Mouse (Mus musculus): ENCODE data around the gene Tlr9. TPM values are rescaled to one million over a fixed set of nuclear protein-coding genes. Genes with fewer than 3 reads are reported as not detected.

The Tlr9 gene
- polyA plus RNA-seq, 1 experiment from 2014 or later = 0.08 TPM

GRCm38 (mm10) chr9:106193930-106194807 lies 28.2 kb upstream of the Tlr9 start:
- ATAC-seq = no peak
- Histone ChIP-seq H3K27me3 (replicated peaks; ENCODE audit: control insufficient read depth, insufficient read depth, low read length) (no peaks in the 10 kb centered on the region), H3K9me3 (ENCODE audit: control insufficient read depth) (no peaks in the 10 kb centered on the region), H3K27ac (ENCODE audit: low read depth, low read length) (no peak overlapping the region), H3K4me3 (ENCODE audit: low read depth, low read length) (no peak overlapping the region), H3K9ac (ENCODE audit: low read depth, low read length) (no peak overlapping the region), H3K4me1 (replicated peaks; ENCODE audit: control insufficient read depth, insufficient read depth, low read length) (no peaks in the 10 kb centered on the region; the same call in 1 of the 2 replicates), H3K36me3 (ENCODE audit: control insufficient read depth, insufficient read depth) (peaks cover 27% of the 10 kb centered on the region), H3K4me2 (replicated peaks; ENCODE audit: low read depth) (no peak overlapping the region)
- TF ChIP-seq CTCF (IDR thresholded peaks at IDR 0.05; ENCODE audit: low read depth) = no peak
- 89% methylated on average over 8 of the region's 8 CpGs for WGBS

- Histone ChIP-seq H3K4me2 (replicated peaks; ENCODE audit: low read depth) (no peak overlapping the region), H3K9ac (ENCODE audit: low read depth, low read length) (no peak overlapping the region), H3K4me3 (ENCODE audit: low read depth, low read length) (no peak overlapping the region), H3K27ac (ENCODE audit: low read depth, low read length) (no peak overlapping the region), H3K4me1 (replicated peaks; ENCODE audit: control insufficient read depth, insufficient read depth, low read length) (peaks cover 4% of the 10 kb centered on the region; the same call in 1 of the 2 replicates), H3K27me3 (replicated peaks; ENCODE audit: control insufficient read depth, insufficient read depth, low read length) (no peaks in the 10 kb centered on the region), H3K36me3 (ENCODE audit: control insufficient read depth, insufficient read depth) (peaks cover 13% of the 10 kb centered on the region), H3K9me3 (ENCODE audit: control insufficient read depth) (no peaks in the 10 kb centered on the region)
- 84% methylated on average over 8 of the region's 8 CpGs for WGBS
- TF ChIP-seq CTCF (IDR thresholded peaks at IDR 0.05; ENCODE audit: low read depth) = no peak
- no peak for ATAC-seq
Observed at GRCm38 (mm10) chr9:106195693-106196092, 26.7 kb upstream of the Tlr9 start.

- H3K36me3 ChIP-seq (ENCODE audit: control insufficient read depth, insufficient read depth) = peaks cover under 1% of the 10 kb centered on the region; the same call in 1 of the 2 replicates
- no peak for ATAC-seq
- no peak overlapping the region for H3K27ac ChIP-seq (ENCODE audit: low read depth, low read length)
- no peaks in the 10 kb centered on the region for H3K27me3 ChIP-seq (replicated peaks; ENCODE audit: control insufficient read depth, insufficient read depth, low read length)
- H3K4me2 ChIP-seq (replicated peaks; ENCODE audit: low read depth) = no peak overlapping the region
- H3K4me1 ChIP-seq (replicated peaks; ENCODE audit: control insufficient read depth, insufficient read depth, low read length) = peaks cover 4% of the 10 kb centered on the region; the same call in 1 of the 2 replicates
- H3K4me3 ChIP-seq (ENCODE audit: low read depth, low read length) = no peak overlapping the region
- no peak overlapping the region for H3K9ac ChIP-seq (ENCODE audit: low read depth, low read length)
- TF ChIP-seq CTCF (IDR thresholded peaks at IDR 0.05; ENCODE audit: low read depth) = no peak
- H3K9me3 ChIP-seq (ENCODE audit: control insufficient read depth) = no peaks in the 10 kb centered on the region
- WGBS = 73% methylated on average over 3 of the region's 3 CpGs
Observed at GRCm38 (mm10) chr9:106197081-106197713, 25.2 kb upstream of the Tlr9 start.

- Histone ChIP-seq H3K27me3 (replicated peaks; ENCODE audit: control insufficient read depth, insufficient read depth, low read length) (no peaks in the 10 kb centered on the region), H3K4me2 (replicated peaks; ENCODE audit: low read depth) (no peak overlapping the region), H3K36me3 (ENCODE audit: control insufficient read depth, insufficient read depth) (no peaks in the 10 kb centered on the region), H3K9ac (ENCODE audit: low read depth, low read length) (no peak overlapping the region), H3K9me3 (ENCODE audit: control insufficient read depth) (no peaks in the 10 kb centered on the region), H3K4me3 (ENCODE audit: low read depth, low read length) (no peak overlapping the region), H3K27ac (ENCODE audit: low read depth, low read length) (no peak overlapping the region), H3K4me1 (replicated peaks; ENCODE audit: control insufficient read depth, insufficient read depth, low read length) (peaks cover 4% of the 10 kb centered on the region; the same call in 1 of the 2 replicates)
- ATAC-seq = no peak
- 91% methylated on average over 9 of the region's 9 CpGs for whole genome bisulfite sequencing
- no peak for TF ChIP-seq CTCF (IDR thresholded peaks at IDR 0.05; ENCODE audit: low read depth)
Observed at GRCm38 (mm10) chr9:106197732-106198131, 24.7 kb upstream of the Tlr9 start.

- H3K4me1 ChIP-seq (replicated peaks; ENCODE audit: control insufficient read depth, insufficient read depth, low read length) = peaks cover 5% of the 10 kb centered on the region; the same call in 1 of the 2 replicates
- peak; percentile 34; the same call in 1 of the 2 replicates for ATAC-seq
- WGBS = under 1% methylated on average over 38 of the region's 51 CpGs
- H3K9me3 ChIP-seq (ENCODE audit: control insufficient read depth) = no peaks in the 10 kb centered on the region
- peak overlapping the region; percentile 63 for H3K4me3 ChIP-seq (ENCODE audit: low read depth, low read length)
- no peaks in the 10 kb centered on the region for H3K36me3 ChIP-seq (ENCODE audit: control insufficient read depth, insufficient read depth)
- no peak for TF ChIP-seq CTCF (IDR thresholded peaks at IDR 0.05; ENCODE audit: low read depth)
- no peak overlapping the region for H3K27ac ChIP-seq (ENCODE audit: low read depth, low read length)
- H3K9ac ChIP-seq (ENCODE audit: low read depth, low read length) = peak overlapping the region; percentile 67
- peak overlapping the region; percentile 84 for H3K4me2 ChIP-seq (replicated peaks; ENCODE audit: low read depth)
- H3K27me3 ChIP-seq (replicated peaks; ENCODE audit: control insufficient read depth, insufficient read depth, low read length) = no peaks in the 10 kb centered on the region
Observed at GRCm38 (mm10) chr9:106198962-106199458, 23.4 kb upstream of the Tlr9 start.

Measured in intestine, postnatal 0 days (tissue).